Mouse (Mus musculus): ENCODE data around the gene Ckm.

GRCm38 (mm10) chr7:19447689-19448088, 43.1 kb downstream of the Ckm start:
- TF ChIP-seq EP300 (optimal IDR thresholded peaks at IDR 0.05) (no peak), CTCF (IDR thresholded peaks at IDR 0.05; ENCODE audit: low read depth) (no peak)

Measured in stomach, postnatal 0 days (tissue).